Mouse (Mus musculus) heart, adult 18-20 months (tissue): Measurements from ENCODE around the gene F830045P16Rik. TPM values are rescaled to one million over a fixed set of nuclear protein-coding genes. Genes with fewer than 3 reads are reported as not detected.
"Not testable (repeated sequence)": the region's sequence is repeated elsewhere in the genome, so short reads cannot be mapped to it uniquely, and the experiment has no call there.

Experiments used
- DNase-seq, 2 experiments: peaks; one replicate each; pipeline ENCODE4 v3.0.0; 2021 to 2022; ENCODE audit warnings: mixed read lengths in 1 of 2
- total RNA-seq, 2 experiments: library from RNA; stranded (reverse); gene quantifications; 2 replicates each; pipeline ENCODE4 v1.2.3; 2021

F830045P16Rik gene
- total RNA-seq, 2 experiments from 2014 or later: not detected

DNA sequence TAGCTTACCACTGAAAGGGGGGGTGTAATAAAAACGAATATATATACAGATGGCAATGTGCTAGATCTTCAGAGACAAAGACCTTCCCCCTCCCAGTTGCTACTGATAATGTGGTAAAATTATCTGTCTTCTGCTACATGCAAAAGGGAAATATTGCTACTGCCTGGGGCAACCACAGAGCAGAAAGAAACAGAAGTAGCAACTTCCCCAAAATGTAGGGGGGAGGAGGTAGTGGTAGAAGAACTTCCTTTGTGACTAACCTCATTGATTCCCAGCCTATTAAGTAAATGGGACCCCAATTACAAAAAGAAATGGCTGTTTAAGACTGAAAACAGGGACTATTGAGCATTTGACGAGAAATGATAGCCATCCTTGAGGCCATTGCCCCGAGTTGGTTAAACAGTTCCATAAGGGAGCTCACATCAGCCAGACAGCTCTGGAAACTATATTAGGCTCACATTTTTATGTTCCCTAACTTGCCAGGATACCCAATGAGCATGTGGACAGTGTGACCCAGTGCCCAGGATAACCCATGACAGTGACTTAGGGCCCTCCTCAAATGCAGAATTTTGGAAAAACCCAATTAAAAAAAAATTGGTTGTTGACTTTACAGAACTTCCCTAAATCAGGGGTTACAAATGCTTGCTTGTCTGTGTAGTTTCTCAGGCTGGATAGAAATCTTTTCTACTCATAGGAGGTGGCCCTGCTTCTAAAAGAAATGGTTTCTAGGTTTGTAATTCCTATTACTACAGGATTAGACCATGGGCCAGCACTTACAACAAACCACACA lies 46.7 kb downstream of the F830045P16Rik start:
- peak in 1 of 2 experiments; percentile 47 for DNase-seq

DNA sequence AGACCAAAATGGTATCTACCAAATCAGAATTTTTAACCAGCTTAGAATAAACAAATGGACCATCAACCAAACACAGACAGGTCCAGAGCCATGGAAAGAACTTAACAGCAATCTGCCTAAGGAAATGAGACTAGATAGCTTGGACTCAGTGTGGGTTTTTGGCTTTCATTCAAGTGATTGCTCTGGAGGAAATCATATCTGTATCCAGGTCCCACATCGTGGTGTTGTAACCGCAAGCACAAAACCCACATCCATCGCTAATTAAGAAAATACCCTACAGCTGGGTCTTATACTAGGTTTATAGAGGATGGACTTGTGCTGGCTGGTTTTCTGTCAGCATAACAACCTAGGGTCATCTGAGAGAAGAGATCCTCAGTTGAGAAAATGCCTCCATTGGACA lies 53.3 kb downstream of the F830045P16Rik start:
- DNase-seq: no peak

DNA sequence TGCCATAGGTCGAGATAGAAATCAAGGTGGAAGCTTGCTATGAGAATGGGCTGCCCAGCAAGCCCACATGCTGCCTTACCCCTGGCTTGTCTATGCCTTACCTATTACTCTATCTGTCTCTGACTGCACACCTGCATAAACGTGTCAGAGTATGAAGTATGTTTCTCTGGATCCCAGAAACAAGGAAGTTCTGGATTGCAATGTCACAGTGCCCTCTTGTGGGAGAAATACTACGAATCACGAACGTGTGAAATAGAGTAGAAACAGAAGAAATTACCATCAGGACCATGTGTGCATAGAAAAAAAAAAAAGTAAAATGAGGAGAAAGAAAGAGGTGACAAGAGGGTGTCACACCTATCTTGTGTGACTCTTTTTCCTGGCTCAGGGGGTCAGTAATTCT lies 64.5 kb downstream of the F830045P16Rik start:
- DNase-seq: peak; percentile 10 to 48

DNA sequence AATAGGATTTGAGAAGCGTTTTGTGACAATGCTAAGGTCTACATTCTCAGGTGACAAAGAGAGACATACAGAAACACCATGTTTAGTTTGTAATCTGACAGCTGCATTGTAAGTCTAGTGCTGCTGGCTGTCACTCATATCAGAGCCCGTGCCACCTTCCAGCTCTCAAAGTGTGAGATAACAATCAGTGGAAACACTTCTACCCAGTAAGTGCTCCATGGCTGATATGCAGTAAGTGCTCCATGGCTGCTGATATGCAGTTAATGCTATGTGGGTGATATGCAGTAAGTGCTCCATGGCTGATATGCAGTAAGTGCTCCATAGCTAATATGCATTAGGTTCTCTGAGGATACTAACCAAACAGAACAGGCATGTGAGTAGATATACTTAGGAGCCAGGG lies 65.6 kb downstream of the F830045P16Rik start:
- DNase-seq: no peak

DNA sequence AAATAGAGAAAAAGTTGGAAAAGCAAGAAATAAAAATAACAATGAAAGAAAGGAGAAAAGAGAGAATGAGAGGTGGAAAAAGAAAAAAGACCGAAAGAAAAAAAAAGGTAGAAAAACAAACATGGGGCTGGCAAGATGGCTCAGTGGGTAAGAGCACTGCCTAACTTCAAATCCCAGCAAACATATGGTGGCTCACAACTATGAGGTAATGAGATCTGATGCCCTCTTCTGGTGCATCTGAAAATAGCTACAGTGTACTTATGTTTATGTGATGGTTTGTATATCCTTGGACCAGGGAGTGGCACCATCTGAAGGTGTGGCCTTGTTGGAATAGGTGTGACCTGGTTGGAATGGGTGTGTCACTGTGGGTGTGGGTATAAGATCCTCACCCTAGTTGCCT lies 97.6 kb downstream of the F830045P16Rik start:
- not testable (repeated sequence) for DNase-seq

DNA sequence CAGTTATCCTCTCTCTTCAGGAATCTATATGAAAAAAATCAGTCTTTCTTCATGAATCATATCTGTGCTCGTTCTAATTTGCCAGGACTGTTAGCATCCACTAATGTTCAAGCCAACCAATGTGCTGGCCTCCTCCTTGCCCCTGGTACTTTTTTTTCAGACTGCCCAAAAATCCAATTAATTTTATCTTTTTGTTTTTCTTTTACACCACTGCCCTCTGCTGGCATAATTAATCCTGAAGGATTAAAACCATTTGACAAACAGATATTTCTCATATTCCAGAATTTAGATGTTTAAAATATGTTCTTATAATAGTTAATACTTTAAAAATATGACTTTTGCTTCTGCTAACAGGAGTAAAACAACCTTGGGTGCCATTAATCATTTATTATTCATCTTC lies 101.2 kb downstream of the F830045P16Rik start:
- DNase-seq: peak in 1 of 2 experiments; percentile 36

DNA sequence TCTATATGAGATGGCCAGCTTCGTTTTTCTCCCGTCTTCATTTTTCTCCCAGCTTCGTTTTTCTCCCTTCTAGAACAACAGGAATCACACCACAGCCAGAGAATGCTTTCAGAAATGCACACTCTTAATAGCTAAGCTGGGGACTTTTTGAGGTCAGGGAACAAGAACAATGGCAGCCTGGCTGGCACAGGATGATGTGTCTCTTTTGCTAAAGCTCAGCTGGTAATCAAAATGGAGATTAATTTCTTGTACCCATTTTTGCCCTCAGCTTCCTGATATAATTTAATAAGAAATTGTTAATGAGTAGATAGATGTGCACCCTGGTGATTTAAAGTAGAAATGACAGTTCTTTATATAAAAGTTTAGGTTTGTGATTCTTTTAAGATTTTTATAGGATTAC lies 112.7 kb downstream of the F830045P16Rik start:
- DNase-seq: no peak

DNA sequence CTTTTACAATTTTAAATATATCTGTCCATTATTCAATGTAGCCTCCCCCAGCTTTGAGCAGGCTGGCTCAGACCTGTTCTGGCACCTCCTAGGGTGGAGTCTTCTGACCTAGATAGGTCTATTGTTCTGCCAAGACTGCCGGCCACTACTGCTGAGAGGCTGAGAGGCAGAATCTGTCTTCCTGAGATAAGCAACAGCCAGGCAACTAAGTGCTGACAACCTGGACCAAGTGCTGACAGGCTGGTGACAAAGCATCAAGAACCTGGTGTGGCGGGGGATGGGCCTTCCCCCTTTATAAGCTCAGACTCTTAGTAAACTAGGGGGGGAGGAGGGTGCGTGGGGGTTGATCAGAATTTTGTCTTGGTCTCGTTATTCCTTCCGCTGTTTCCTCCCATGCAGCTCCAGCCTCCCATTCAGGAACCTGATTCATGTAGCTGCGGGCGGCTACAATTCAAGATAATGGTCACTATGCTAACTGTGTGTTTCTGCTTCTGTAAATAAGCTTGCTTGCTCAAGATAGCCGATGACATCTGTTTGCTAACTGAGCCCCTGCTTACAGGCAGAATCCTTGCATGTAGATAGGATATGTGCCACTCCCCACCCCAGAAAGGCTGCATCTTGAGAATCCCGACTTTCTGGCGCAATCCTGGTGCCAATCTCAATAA lies 115.4 kb downstream of the F830045P16Rik start:
- peak; percentile 15 to 45 for DNase-seq

DNA sequence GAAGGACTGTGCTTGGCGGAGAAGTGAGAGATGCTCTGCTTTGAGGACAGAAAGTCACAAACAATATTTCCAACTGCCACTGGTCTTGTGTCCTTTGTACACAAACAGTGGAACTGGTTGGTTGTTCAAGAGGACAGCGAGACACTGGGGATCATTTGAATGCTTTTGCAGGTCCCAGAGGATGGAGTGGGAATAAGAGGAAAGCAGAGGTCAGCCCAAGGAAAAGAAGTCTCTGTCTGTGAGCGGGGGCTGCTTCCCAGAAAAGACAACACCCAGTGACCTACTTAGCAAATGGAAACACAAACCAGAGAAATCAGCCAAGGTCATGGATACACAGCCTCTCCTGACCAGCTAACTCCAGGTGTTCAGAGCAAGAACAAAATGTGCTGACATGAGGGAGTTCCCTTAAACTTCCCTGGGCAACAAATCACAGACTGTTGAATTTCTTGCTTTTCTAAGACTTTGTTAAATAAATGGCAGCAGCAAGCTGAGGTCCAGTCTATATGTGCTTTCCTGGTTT lies 117.0 kb downstream of the F830045P16Rik start:
- peak; percentile 23 to 50 for DNase-seq

DNA sequence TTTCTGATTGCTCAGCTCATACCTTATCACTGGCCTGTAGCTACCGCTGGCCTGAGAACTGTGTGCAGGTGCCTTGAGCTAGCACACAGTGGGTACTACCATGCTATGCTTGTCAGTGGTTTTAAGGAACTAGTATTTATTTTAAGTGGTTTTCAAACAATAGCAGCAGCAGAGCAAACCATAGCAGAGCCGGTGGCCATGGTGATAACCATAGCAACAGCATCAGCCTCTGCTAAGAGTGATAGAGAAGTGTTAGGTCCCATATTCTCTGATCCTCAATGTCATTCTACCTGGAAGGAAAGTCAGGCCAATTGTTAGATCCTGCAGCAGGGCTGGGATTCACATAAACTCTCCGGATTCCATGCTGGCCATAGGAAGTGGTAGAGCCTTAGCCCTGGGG lies 121.8 kb downstream of the F830045P16Rik start:
- DNase-seq: no peak

DNA sequence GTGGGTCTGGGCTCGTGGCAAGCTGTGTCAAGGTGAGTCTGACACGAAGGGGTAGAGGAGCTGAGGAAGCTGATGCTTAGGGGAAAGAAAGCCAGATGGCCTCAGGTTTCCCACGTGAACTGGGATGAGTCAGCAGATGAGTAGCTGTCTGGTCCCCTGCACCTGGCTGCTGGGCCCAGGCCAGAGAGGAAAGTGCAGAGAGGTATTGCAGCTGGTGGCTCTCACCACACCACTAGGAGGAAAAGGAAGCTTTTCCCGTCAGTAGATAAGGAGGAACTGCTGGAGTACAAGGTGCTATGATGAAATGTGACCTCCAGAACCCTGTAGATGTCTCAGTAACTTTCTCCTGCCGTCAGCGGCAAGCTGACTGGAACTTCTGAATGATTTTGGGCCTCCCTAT lies 122.9 kb downstream of the F830045P16Rik start:
- DNase-seq: no peak

DNA sequence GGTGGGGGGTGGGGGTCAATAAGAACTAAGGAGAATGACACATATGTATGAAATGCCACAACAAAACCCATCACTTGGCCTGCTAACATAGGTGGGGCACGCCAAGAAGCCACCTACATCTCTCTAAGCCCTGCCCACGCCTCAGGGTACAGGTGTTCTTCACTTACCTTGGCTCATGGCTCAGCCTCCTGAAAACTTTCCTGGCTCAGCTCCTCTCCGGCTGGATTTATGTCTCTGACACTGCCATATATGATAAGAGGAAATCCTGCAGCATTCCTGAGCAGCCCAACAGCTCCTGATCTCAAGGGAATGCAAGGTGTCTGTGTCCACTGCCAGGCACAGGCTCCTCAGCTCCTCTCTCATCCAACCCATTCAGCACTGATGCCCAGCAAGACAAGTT lies 124.8 kb downstream of the F830045P16Rik start:
- DNase-seq: no peak

DNA sequence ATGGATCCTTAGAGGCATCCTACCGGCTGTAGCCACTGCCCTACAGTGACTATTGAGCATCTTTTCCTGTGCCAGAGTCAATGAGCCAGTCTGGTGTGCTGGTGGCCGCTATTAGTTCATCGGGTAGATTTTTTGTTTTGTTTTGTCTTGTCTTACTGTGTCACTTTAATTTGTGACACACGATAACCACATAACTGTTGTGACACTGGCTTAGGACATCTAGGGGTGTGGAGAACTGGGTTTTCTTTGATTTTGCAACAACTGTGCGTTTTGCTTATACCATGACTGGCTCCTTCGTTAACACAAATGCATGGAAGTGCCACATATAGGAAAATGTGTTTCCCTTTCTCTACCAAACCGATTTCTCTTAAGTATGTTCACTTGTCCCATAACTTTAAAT lies 126.1 kb downstream of the F830045P16Rik start:
- no peak for DNase-seq

DNA sequence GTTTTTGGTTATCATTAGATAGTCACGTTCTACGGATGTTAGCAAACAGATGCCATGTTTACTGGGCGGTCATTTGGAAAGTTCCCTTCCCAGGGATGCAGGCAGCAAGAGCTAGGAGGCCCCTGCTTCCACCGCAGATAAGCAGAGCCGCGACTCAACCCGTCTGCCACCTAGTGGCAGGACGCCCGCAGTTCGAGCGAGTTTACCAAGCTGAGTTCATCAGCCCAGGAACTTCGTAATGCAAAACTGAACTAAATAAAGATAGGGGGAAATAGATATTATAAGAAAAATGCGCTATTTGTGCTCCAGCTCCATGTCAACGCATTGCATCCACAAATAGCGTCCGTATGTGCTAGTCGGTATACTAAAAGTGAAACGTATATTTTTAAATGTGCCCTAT lies 127.9 kb downstream of the F830045P16Rik start:
- DNase-seq: peak; percentile 70 to 85

Other genes with a start within 250 kb of the F830045P16Rik start
- gene Ckap2l, start 239.4 kb downstream of the F830045P16Rik start, total RNA-seq: under 1 TPM; 0.39 to 0.42 TPM
- gene Il1a, start 226.6 kb downstream of the F830045P16Rik start, total RNA-seq: not detected
- gene Il1b, start 165.5 kb downstream of the F830045P16Rik start, total RNA-seq: under 1 TPM in 1 of 2 experiments, not detected in 1; 0.32 TPM
- gene Sirpa, start 56.2 kb upstream of the F830045P16Rik start, total RNA-seq: 10 to 100 TPM; 27.5 to 29.4 TPM
- not detected for gene Pdyn, start 163.2 kb upstream of the F830045P16Rik start, total RNA-seq